Mouse (Mus musculus): ENCODE measurements around the gene Gm5157.
"Not testable (repeated sequence)": the region's sequence is repeated elsewhere in the genome, so short reads cannot be mapped to it uniquely, and the experiment has no call there.

GRCm38 (mm10) chr7:21190323-21190722 lies at the start of gene Gm5157:
- TF ChIP-seq CTCF, POLR2A (IDR thresholded peaks at IDR 0.05; ENCODE audit: insufficient read depth, low read depth, low read length): not testable (repeated sequence)

Measured in olfactory bulb, adult 2 months (tissue).